Mouse (Mus musculus): ENCODE results near the gene Tbrg4. TPM values are rescaled to one million over a fixed set of nuclear protein-coding genes. Genes with fewer than 3 reads are reported as not detected.
"Not testable (repeated sequence)": the region's sequence is repeated elsewhere in the genome, so short reads cannot be mapped to it uniquely, and the experiment has no call there.

Tbrg4 gene
- total RNA-seq (2021), result 10 to 100 TPM; 62.9 to 64.4 TPM
- long read RNA-seq, experiment 1, transcript Tbrg4-201 (12 exons, 2,290 nt), result major isoform, 33 of 47 reads
- long read RNA-seq, experiment 1, transcript Tbrg4-211 (13 exons, 2,324 nt), result minor isoform, 7 of 47 reads
- long read RNA-seq, experiment 1, partial matches to known transcripts, result 4 of 47 reads
- long read RNA-seq, experiment 1, other reads (novel, unspliced or antisense), result 3 of 47 reads
- long read RNA-seq, experiment 2, transcript Tbrg4-211 (13 exons, 2,324 nt), result minor isoform, 5 of 42 reads
- long read RNA-seq, experiment 2, transcript Tbrg4-201 (12 exons, 2,290 nt), result major isoform, 28 of 42 reads
- long read RNA-seq, experiment 2, partial matches to known transcripts, result 7 of 42 reads
- long read RNA-seq, experiment 2, other reads (novel, unspliced or antisense), result 2 of 42 reads

- DNase-seq (ENCODE audit: low spot score), result peak; percentile 90
Observed at GRCm38 (mm10) chr11:6625478-6626387, at the start of gene Tbrg4. Gene Tbrg4 (minus strand): TSS chr11:6626067.

DNA sequence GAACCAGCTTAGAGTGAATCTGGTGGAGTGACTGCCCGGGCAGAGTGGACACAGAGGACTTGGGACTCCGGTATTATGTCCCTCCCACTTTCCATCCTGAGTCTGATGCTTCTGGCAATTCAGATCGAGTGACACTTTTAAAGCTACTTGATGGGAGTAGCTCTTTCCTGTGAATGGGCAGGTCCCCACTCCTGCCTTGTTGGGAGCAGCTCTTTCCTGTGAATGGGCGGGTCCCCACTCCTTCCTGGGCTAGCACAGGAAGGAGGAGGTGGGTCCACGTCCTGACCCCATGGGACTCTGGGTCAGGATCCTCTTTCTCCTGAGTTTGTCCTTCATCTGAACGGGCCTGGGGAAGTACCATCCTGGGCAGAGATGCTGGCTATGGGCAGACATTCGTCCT lies 49.5 kb upstream of the Tbrg4 start:
- no peak for DNase-seq (ENCODE audit: low spot score)

DNA sequence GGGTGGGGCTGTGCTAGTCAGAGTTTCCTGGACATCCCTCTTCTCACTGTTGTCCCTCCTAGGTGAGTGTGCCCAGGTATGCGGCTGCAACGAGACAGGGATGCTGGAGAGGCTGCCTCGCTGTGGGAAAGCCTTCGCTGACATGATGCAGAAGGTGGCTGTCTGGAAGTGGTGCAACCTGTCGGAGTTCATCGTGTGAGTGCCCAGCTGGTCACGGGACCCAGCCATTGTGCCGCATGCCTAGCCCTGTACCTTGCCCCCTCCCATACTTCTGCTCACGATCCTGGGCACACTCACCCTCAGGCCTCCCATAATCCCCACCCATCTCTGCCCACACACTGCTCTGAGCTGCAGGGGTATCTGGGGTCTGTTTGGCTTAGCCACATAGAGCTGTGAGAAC lies 48.8 kb upstream of the Tbrg4 start:
- no peak for DNase-seq (ENCODE audit: low spot score)

- no peak for DNase-seq (ENCODE audit: low spot score)
Observed at GRCm38 (mm10) chr11:6670826-6671225, 45.0 kb upstream of the Tbrg4 start.

DNA sequence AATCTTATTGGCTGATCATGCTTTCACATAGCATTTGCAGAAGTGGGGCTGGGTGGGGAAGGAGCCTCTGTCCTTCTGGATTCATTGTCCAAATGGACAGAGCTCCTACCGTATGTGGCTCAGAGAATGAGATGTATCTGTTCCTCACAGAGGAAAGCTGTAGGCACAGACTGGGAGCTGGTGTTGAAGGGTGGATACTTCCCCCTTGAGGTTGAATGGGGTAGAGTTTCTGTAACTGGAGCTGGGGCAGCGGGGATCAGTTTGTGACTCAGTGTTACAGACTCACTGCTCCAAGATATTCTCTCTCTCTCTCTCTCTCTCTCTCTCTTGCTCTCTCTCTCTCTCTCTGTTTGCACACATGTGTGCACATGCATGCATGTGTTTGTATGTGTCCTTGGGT lies 44.2 kb upstream of the Tbrg4 start:
- no peak for DNase-seq (ENCODE audit: low spot score)

DNA sequence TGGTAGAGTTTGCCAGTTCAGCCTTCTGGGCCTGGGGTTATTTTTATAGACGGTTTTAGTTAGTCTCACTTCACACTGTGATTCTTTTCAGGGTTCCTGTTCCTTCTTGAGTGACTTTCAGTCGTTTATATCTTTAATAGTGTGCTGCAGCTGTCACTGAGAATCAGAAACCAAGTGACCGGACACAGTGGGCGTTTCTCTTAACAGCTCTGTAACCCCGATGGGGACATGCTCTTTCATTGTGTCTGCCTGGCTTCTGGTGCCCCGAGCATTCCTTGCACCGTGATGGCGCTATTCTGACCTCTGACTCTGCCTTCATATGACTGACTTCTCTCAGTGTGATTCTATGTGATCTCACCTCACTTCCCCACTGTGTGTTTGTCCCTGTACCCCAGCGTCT lies 43.2 kb upstream of the Tbrg4 start:
- DNase-seq (ENCODE audit: low spot score), result no peak

- no peak for DNase-seq (ENCODE audit: low spot score)
Observed at GRCm38 (mm10) chr11:6666634-6667033, 40.8 kb upstream of the Tbrg4 start.

GRCm38 (mm10) chr11:6661206-6661605 lies 35.3 kb upstream of the Tbrg4 start:
- DNase-seq (ENCODE audit: low spot score), result no peak

GRCm38 (mm10) chr11:6658271-6658670 lies 32.4 kb upstream of the Tbrg4 start, which contains the start of gene Ramp3:
Gene Ramp3 (plus strand): TSS chr11:6658521.
- no peak for DNase-seq (ENCODE audit: low spot score)

- peak; percentile 79 for DNase-seq (ENCODE audit: low spot score)
Observed at GRCm38 (mm10) chr11:6654903-6655302, 29.0 kb upstream of the Tbrg4 start.

DNA sequence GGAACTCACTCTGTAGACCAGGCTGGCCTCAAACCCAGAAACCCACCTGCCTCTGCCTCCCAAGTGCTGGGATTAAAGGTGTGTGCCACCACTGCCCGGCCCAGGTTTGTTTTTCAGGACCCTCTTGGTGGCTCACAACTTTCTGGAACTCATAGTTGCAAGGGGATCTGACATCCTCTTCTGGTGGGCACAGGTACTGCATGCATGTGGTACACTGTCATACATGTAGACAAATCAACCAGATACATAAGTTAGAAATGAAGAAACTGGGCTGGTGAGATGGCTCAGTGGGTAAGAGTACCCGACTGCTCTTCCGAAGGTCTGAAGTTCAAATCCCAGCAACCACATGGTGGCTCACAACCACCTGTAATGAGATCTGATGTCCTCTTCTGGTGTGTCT lies 27.1 kb upstream of the Tbrg4 start:
- DNase-seq (ENCODE audit: low spot score), result not testable (repeated sequence)

DNA sequence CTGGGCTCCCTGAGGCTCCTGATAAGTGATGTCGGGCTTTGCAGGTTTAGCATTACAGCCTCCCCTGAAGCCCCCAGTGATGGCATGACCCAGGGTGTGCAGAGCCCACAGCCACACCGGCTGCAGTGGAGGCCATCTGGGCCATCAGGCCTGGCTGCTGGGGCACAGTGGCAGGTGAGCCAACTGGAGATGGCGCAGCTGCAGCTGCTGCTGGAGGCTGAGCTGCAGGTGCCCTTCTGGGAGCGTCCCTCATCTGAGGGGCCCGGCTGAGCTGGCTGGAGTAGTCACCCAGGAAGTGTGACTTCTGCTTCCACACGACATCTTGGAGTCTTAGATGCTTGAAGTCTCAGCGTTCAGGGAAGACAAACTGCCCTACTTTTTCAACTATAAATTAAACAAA lies 24.7 kb upstream of the Tbrg4 start:
- DNase-seq (ENCODE audit: low spot score), result no peak

DNA sequence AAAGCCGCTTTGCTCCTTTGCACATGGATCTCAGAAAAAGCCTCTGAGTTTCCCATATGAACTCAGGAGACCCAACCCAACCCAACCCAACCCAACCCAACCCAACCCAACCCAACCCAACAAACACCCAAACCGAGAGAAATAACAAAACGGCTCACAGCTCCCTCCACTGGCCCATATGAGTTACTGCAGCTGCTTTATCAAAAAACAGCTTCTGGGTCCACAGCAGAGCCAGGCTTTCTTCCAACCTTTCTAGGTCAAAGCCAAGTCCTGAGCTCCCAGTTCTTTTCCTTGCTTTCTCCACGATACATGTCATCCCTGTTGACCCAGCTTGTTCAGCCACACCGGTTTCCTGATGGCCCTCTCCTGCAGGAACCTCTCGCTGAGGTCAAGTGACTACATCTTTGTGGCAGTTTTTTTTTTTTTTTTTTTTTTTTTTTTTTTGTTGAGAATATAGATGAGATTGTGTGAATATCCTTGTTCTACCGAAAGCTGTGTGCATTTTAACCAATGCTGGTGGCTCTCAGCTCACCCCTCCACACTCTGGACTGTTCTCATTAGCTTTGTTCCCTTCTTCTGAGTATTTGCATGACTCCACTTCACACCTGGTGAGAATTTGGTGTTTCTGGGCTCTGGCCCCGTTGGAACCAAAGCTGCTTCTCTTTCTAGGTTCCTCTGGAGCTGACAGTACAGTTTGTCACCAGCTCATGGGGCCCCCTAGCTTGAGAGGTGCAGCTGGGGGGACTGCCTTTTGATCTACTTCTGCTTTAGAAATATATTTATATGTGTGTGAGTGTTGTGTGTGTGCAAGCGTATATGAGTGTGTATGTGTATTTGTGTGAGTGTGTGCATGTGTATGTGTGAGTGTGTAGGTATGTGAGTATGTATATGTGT lies 22.2 kb upstream of the Tbrg4 start:
- no peak for DNase-seq (ENCODE audit: low spot score)

- DNase-seq (ENCODE audit: low spot score), result no peak
Observed at GRCm38 (mm10) chr11:6644566-6644965, 18.7 kb upstream of the Tbrg4 start.

GRCm38 (mm10) chr11:6639072-6639471 lies 13.2 kb upstream of the Tbrg4 start:
- DNase-seq (ENCODE audit: low spot score), result no peak

DNA sequence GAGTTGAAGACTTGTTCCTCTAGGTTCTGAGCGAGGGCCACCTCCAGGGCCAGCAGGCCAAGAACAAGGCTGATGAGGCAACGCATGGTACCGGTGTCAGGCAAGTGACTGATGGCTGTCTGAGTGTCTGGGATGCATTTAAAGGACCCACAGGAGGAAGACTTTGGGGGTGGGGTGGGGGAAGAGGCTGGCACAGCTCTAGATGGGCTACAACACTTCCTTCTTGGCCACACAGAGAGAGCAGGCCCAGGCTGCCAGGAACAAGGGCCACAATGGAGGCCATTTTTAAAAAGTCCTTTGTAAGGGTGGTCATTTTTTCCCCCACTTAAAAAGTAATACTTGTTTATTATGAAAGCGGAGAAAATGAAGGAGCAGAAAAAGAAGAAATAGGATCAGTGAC lies 12.7 kb upstream of the Tbrg4 start, which contains the start of gene Wap:
Gene Wap, minus strand, starts transcription at position 101 of the 400 bp plus-strand sequence.
- no peak for DNase-seq (ENCODE audit: low spot score)

DNA sequence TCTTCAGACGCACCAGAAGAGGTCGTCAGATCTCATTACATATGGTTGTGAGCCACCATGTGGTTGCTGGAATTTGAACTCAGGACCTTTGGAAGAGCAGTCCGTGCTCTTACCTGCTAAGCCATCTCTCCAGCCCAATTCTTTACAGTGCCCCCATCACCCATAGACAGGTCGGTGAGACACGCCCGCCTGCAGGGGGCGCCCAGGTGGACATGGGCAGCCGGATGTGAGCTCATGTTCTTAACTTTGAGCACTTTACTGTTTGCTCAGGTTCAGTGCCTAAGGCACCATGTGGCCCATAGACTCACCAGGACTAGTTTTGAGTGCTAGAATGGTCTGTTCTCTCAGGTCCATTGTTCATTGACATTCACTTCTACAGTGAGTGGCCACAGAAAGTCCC lies 10.3 kb upstream of the Tbrg4 start:
- no peak for DNase-seq (ENCODE audit: low spot score)

GRCm38 (mm10) chr11:6629655-6630054 lies 3.8 kb upstream of the Tbrg4 start:
- DNase-seq (ENCODE audit: low spot score), result no peak

DNA sequence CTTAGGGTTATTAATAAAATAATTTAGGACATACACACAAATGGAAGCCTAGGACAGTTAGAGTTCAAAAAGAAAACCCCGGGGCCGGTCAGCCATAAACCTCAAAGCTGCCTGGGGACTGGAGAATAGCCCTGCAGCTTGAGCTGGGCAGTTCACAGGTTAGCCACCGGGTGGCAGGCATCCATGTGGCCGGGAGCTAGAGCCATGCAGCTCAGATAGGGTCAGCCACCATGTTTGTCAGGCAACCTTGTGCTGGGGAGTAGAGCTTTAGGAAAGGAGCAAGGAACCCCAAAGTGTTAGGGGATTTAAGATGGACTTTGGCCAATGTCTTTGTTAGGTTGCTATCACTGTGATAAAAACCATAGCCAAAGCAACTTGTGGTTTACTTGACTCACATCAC lies 2.7 kb upstream of the Tbrg4 start:
- no peak for DNase-seq (ENCODE audit: low spot score)

- DNase-seq (ENCODE audit: low spot score), result no peak
Observed at GRCm38 (mm10) chr11:6627731-6628130, 1.9 kb upstream of the Tbrg4 start.

GRCm38 (mm10) chr11:6626388-6626772 lies 513 bp upstream of the Tbrg4 start:
- DNase-seq (ENCODE audit: low spot score), result no peak
